Mouse (Mus musculus) myocyte (in vitro differentiated cells): ENCODE results near the gene Rtel1. TPM values are rescaled to one million over a fixed set of nuclear protein-coding genes. Genes with fewer than 3 reads are reported as not detected.
"Not testable (repeated sequence)": the region's sequence is repeated elsewhere in the genome, so short reads cannot be mapped to it uniquely, and the experiment has no call there.

ENCODE experiments used
- H3K27me3 ChIP-seq: one replicate; pipeline ENCODE4 v1.6.1; 2011; ENCODE audit not compliant: control insufficient read depth, insufficient read depth, insufficient read length
- H3K36me3 ChIP-seq: one replicate; pipeline ENCODE4 v1.6.1; 2011; ENCODE audit not compliant: control insufficient read depth, insufficient read depth
- H3K4me2 ChIP-seq: one replicate; pipeline ENCODE4 v1.6.1; 2011; ENCODE audit warnings: low read depth, control low read depth
- H3K4me3 ChIP-seq: one replicate; pipeline ENCODE4 v1.5.1; 2011; ENCODE audit warnings: mild to moderate bottlenecking, control low read depth, moderate library complexity
- H3K79me2 ChIP-seq: one replicate; pipeline ENCODE4 v1.6.1; 2011; ENCODE audit not compliant: control insufficient read depth, insufficient read depth
- H3ac ChIP-seq: one replicate; pipeline ENCODE4 v1.6.1; 2011; ENCODE audit not compliant: control insufficient read depth, insufficient read length
- CEBPB ChIP-seq: IDR thresholded peaks from 2 replicates; pipeline ENCODE4 v1.6.1; 2011; ENCODE audit warnings: mild to moderate bottlenecking, moderate library complexity; ENCODE audit not compliant: poor library complexity, insufficient read depth, severe bottlenecking
- E2F4 ChIP-seq: IDR thresholded peaks from one replicate; pipeline ENCODE4 v1.6.1; 2011; ENCODE audit warnings: mild to moderate bottlenecking, control low read depth, moderate library complexity; ENCODE audit not compliant: insufficient read depth
- MAX ChIP-seq: IDR thresholded peaks from one replicate; pipeline ENCODE4 v1.6.1; 2011; ENCODE audit warnings: low read depth, mild to moderate bottlenecking, control low read depth
- MYOD1 ChIP-seq, 3 experiments: IDR thresholded peaks; one replicate each; pipeline ENCODE4 v1.6.1; 2011; ENCODE audit warnings: control low read depth in 2 of 3, low read depth in 2 of 3, mild to moderate bottlenecking in 2 of 3, moderate library complexity in 1 of 3; ENCODE audit not compliant: insufficient read length in 2 of 3, control insufficient read depth in 1 of 3
- MYOG ChIP-seq, 3 experiments: IDR thresholded peaks; one replicate each; pipeline ENCODE4 v1.6.1; 2011; ENCODE audit warnings: control low read depth in 2 of 3, low read depth in 2 of 3, mild to moderate bottlenecking in 2 of 3; ENCODE audit not compliant: insufficient read length in 2 of 3, control insufficient read depth in 1 of 3, insufficient read depth in 1 of 3
- POLR2A ChIP-seq: IDR thresholded peaks from one replicate; pipeline ENCODE4 v1.6.1; 2011; ENCODE audit warnings: low read depth, mild to moderate bottlenecking, control low read depth, moderate library complexity; ENCODE audit not compliant: insufficient read length
- POLR2AphosphoS2 ChIP-seq: IDR thresholded peaks from one replicate; pipeline ENCODE4 v1.6.1; 2011; ENCODE audit warnings: low read depth, control low read depth; ENCODE audit not compliant: insufficient read length
- REST ChIP-seq: IDR thresholded peaks from one replicate; pipeline ENCODE4 v1.6.1; 2011; ENCODE audit warnings: mild to moderate bottlenecking, control low read depth, moderate library complexity; ENCODE audit not compliant: insufficient read depth, insufficient read length
- SRF ChIP-seq: IDR thresholded peaks from one replicate; pipeline ENCODE4 v1.6.1; 2011; ENCODE audit warnings: low read depth; ENCODE audit not compliant: control insufficient read depth, insufficient read length
- TCF12 ChIP-seq: IDR thresholded peaks from one replicate; pipeline ENCODE4 v1.6.1; 2011; ENCODE audit warnings: mild to moderate bottlenecking, control low read depth; ENCODE audit not compliant: poor library complexity, insufficient read depth, severe bottlenecking
- TCF3 ChIP-seq: IDR thresholded peaks from one replicate; pipeline ENCODE4 v1.6.1; 2011; ENCODE audit warnings: low read depth, control low read depth; ENCODE audit not compliant: insufficient read length
- USF1 ChIP-seq: IDR thresholded peaks from one replicate; pipeline ENCODE4 v1.6.1; 2011; ENCODE audit warnings: low read depth, mild to moderate bottlenecking, control low read depth, moderate library complexity
- polyA plus RNA-seq: library from polyadenylated mRNA; unstranded; fragments of >200 nt; fragmentation: generic; extraction: Trizol; gene quantifications from one replicate; pipeline ENCODE4 v1.2.1, GENCODE M21; 2012; ENCODE audit warnings: missing spikeins

Gene Rtel1
- polyA plus RNA-seq, 1 experiment, result 23.6 TPM

GRCm38 (mm10) chr2:181287958-181288350, 31.6 kb upstream of the Rtel1 start, which contains the start of gene Gmeb2:
Gene Gmeb2 (minus strand): TSS chr2:181288035.
- H3K27me3 ChIP-seq, H3K36me3 ChIP-seq: not testable (repeated sequence)
- Histone ChIP-seq H3ac (peak within 1 kb of the TSS; percentile 44), H3K4me3 (peak within 1 kb of the TSS; percentile 43), H3K79me2 (peaks cover 46% of the 10 kb centered on the region), H3K4me2 (peak within 1 kb of the TSS; percentile 90)
- TF ChIP-seq SRF, result peak; percentile 80
- TF ChIP-seq POLR2AphosphoS2, result peak; percentile 74
- TF ChIP-seq POLR2A, result peak; percentile 84

GRCm38 (mm10) chr2:181288691-181289090, 30.8 kb upstream of the Rtel1 start:
- Histone ChIP-seq H3K4me3 (peak overlapping the region; percentile 43), H3K4me2 (peak overlapping the region; percentile 90), H3ac (no peak overlapping the region), H3K79me2 (peaks cover 42% of the 10 kb centered on the region), H3K27me3 (no peaks in the 10 kb centered on the region), H3K36me3 (no peaks in the 10 kb centered on the region)
- no peak for TF ChIP-seq MYOD1 (IDR thresholded peaks at IDR 0.05; ENCODE audit: control insufficient read depth in 1 of 3, insufficient read length in 2 of 3, low read depth in 2 of 3)
- no peak for TF ChIP-seq USF1
- TF ChIP-seq SRF, result no peak
- no peak for TF ChIP-seq POLR2AphosphoS2
- no peak for TF ChIP-seq MAX
- TF ChIP-seq MYOG (IDR thresholded peaks at IDR 0.05; ENCODE audit: control insufficient read depth in 1 of 3, insufficient read depth in 1 of 3, insufficient read length in 2 of 3, low read depth in 2 of 3), result no peak
- no peak for TF ChIP-seq CEBPB
- TF ChIP-seq POLR2A, result no peak
- no peak for TF ChIP-seq E2F4
- no peak for TF ChIP-seq REST
- TF ChIP-seq TCF3, result no peak
- no peak for TF ChIP-seq TCF12

GRCm38 (mm10) chr2:181290937-181291336, 28.6 kb upstream of the Rtel1 start:
- H3K36me3 ChIP-seq, result no peaks in the 10 kb centered on the region
- no peak overlapping the region for H3K4me3 ChIP-seq
- TF ChIP-seq E2F4 (no peak), SRF (no peak), TCF3 (no peak), USF1 (no peak), MYOD1 (IDR thresholded peaks at IDR 0.05; ENCODE audit: control insufficient read depth in 1 of 3, insufficient read length in 2 of 3, low read depth in 2 of 3) (no peak), TCF12 (no peak), POLR2AphosphoS2 (no peak), MYOG (IDR thresholded peaks at IDR 0.05; ENCODE audit: control insufficient read depth in 1 of 3, insufficient read depth in 1 of 3, insufficient read length in 2 of 3, low read depth in 2 of 3) (no peak), CEBPB (no peak), REST (no peak), POLR2A (no peak), MAX (no peak)
- no peaks in the 10 kb centered on the region for H3K27me3 ChIP-seq
- no peak overlapping the region for H3K4me2 ChIP-seq
- H3K79me2 ChIP-seq, result peaks cover 27% of the 10 kb centered on the region
- H3ac ChIP-seq, result no peak overlapping the region

- no peaks in the 10 kb centered on the region for H3K27me3 ChIP-seq
- no peak overlapping the region for H3K4me3 ChIP-seq
- peaks cover 6% of the 10 kb centered on the region for H3K36me3 ChIP-seq
- H3K4me2 ChIP-seq, result no peak overlapping the region
- H3ac ChIP-seq, result no peak overlapping the region
- TF ChIP-seq CEBPB (no peak), REST (peak; percentile 99)
- H3K79me2 ChIP-seq, result no peaks in the 10 kb centered on the region
These were observed 17.5 kb upstream of the Rtel1 start for GRCm38 (mm10) chr2:181302041-181302440.

GRCm38 (mm10) chr2:181304944-181305343, 14.6 kb upstream of the Rtel1 start:
- no peaks in the 10 kb centered on the region for H3K27me3 ChIP-seq
- H3K79me2 ChIP-seq, result no peaks in the 10 kb centered on the region
- no peak overlapping the region for H3K4me3 ChIP-seq
- TF ChIP-seq POLR2AphosphoS2, result no peak
- no peak for TF ChIP-seq CEBPB
- TF ChIP-seq MYOD1 (IDR thresholded peaks at IDR 0.05; ENCODE audit: control insufficient read depth in 1 of 3, insufficient read length in 2 of 3, low read depth in 2 of 3), result no peak
- no peak for TF ChIP-seq MYOG (IDR thresholded peaks at IDR 0.05; ENCODE audit: control insufficient read depth in 1 of 3, insufficient read depth in 1 of 3, insufficient read length in 2 of 3, low read depth in 2 of 3)
- TF ChIP-seq TCF3, result no peak
- TF ChIP-seq REST, result no peak
- no peak overlapping the region for H3ac ChIP-seq
- no peak overlapping the region for H3K4me2 ChIP-seq
- peaks cover 6% of the 10 kb centered on the region for H3K36me3 ChIP-seq
